Mouse (Mus musculus) CH12.LX (cell line): Measurements from ENCODE around the gene Pawr. TPM values are rescaled to one million over a fixed set of nuclear protein-coding genes. Genes with fewer than 3 reads are reported as not detected.

Experiments used
- DNase-seq: peaks from one replicate; pipeline ENCODE4 v3.0.0-alpha.2; 2013; ENCODE audit errors: extremely low read depth
- H3K27ac ChIP-seq: 2 replicates; pipeline ENCODE4 v1.5.1; 2012; ENCODE audit warnings: low read depth, mild to moderate bottlenecking, control low read depth, moderate library complexity; ENCODE audit not compliant: insufficient read depth
- H3K27me3 ChIP-seq: replicated peaks from 2 replicates; pipeline ENCODE3; 2012; ENCODE audit warnings: inconsistent platforms
- H3K36me3 ChIP-seq, 2 experiments: replicated peaks in 1 of 2; 2 replicates each; pipeline versions ENCODE3 to v1.6.1; 2012; ENCODE audit warnings: inconsistent platforms in 1 of 2, low read length in 1 of 2, mild to moderate bottlenecking in 1 of 2, mixed read lengths in 1 of 2, moderate library complexity in 1 of 2; ENCODE audit not compliant: control insufficient read depth in 1 of 2, insufficient read depth in 1 of 2
- H3K4me1 ChIP-seq, 2 experiments: 2 replicates each; pipeline ENCODE4 v1.6.1; 2012; ENCODE audit warnings: inconsistent platforms in 1 of 2, moderate library complexity in 1 of 2; ENCODE audit not compliant: insufficient read depth in 2 of 2, control insufficient read depth in 1 of 2
- H3K4me2 ChIP-seq: 2 replicates; pipeline ENCODE4 v1.6.1; 2012; ENCODE audit warnings: low read depth, mild to moderate bottlenecking, control low read depth; ENCODE audit not compliant: poor library complexity, insufficient read depth, severe bottlenecking
- H3K4me3 ChIP-seq, 3 experiments: fragments of 150-350 bp in 1 of 3; sonication (generic) in 1 of 3; replicated peaks in 1 of 3; 2 replicates each; pipeline versions ENCODE3 to v1.5.1; 2011 to 2012; ENCODE audit warnings: low read depth in 2 of 3, low read length in 2 of 3, mild to moderate bottlenecking in 2 of 3, moderate library complexity in 2 of 3, control low read depth in 1 of 3, improper control_type of control experiment in 1 of 3, inconsistent platforms in 1 of 3, mixed read lengths in 1 of 3; ENCODE audit not compliant: poor library complexity in 1 of 3
- H3K79me2 ChIP-seq: replicated peaks from 2 replicates; pipeline ENCODE4 v1.6.1; 2012; ENCODE audit warnings: mild to moderate bottlenecking, moderate library complexity; ENCODE audit not compliant: control insufficient read depth, poor library complexity, insufficient read depth, severe bottlenecking; ENCODE audit errors: extremely low read depth
- H3K9ac ChIP-seq: 2 replicates; pipeline ENCODE4 v1.6.1; 2012; ENCODE audit warnings: low read depth, mild to moderate bottlenecking, control low read depth, moderate library complexity; ENCODE audit not compliant: insufficient read depth
- H3K9me3 ChIP-seq: replicated peaks from 2 replicates; pipeline ENCODE3; 2012; ENCODE audit warnings: low read length, inconsistent platforms, mixed read lengths
- CHD2 ChIP-seq: IDR thresholded peaks from 2 replicates; pipeline ENCODE4 v1.6.1; 2011; ENCODE audit warnings: low read length, improper control_type of control experiment
- E2F4 ChIP-seq: IDR thresholded peaks from 2 replicates; pipeline ENCODE4 v1.6.1; 2011; ENCODE audit warnings: low read depth, low read length, improper control_type of control experiment; ENCODE audit not compliant: insufficient replicate concordance
- ELF1 ChIP-seq: IDR thresholded peaks from 2 replicates; pipeline ENCODE4 v1.6.1; 2014; ENCODE audit warnings: low read depth, mild to moderate bottlenecking, inconsistent platforms, low read length, improper control_type of control experiment
- EP300 ChIP-seq: IDR thresholded peaks from 2 replicates; pipeline ENCODE4 v1.6.1; 2011; ENCODE audit warnings: low read length, improper control_type of control experiment
- ETS1 ChIP-seq: conservative IDR thresholded peaks from 2 replicates; pipeline ENCODE4 v1.6.1; 2012; ENCODE audit warnings: low read depth, mild to moderate bottlenecking, inconsistent platforms, low read length, improper control_type of control experiment, moderate library complexity
- GABPA ChIP-seq: IDR thresholded peaks from 2 replicates; pipeline ENCODE4 v1.6.1; 2012; ENCODE audit warnings: low read depth, low read length, improper control_type of control experiment, inconsistent platforms; ENCODE audit not compliant: insufficient replicate concordance
- IRF4 ChIP-seq: IDR thresholded peaks from 2 replicates; pipeline ENCODE4 v1.6.1; 2014; ENCODE audit warnings: low read depth, mild to moderate bottlenecking, inconsistent platforms, low read length, improper control_type of control experiment
- JUND ChIP-seq: conservative IDR thresholded peaks from 2 replicates; pipeline ENCODE4 v1.6.1; 2011; ENCODE audit warnings: low read depth, low read length, improper control_type of control experiment
- KAT2A ChIP-seq: IDR thresholded peaks from 2 replicates; pipeline ENCODE4 v1.6.1; 2012; ENCODE audit warnings: low read length, improper control_type of control experiment, inconsistent platforms; ENCODE audit not compliant: insufficient replicate concordance
- MAX ChIP-seq: IDR thresholded peaks from 2 replicates; pipeline ENCODE4 v1.6.1; 2011; ENCODE audit warnings: low read length, improper control_type of control experiment
- MAZ ChIP-seq: IDR thresholded peaks from 2 replicates; pipeline ENCODE4 v1.6.1; 2012; ENCODE audit warnings: low read depth, mild to moderate bottlenecking, inconsistent platforms, low read length, improper control_type of control experiment, moderate library complexity
- MEF2A ChIP-seq: IDR thresholded peaks from 2 replicates; pipeline ENCODE4 v1.6.1; 2014; ENCODE audit warnings: low read depth, mild to moderate bottlenecking, inconsistent platforms, low read length, improper control_type of control experiment, borderline replicate concordance
- MXI1 ChIP-seq: IDR thresholded peaks from 2 replicates; pipeline ENCODE4 v1.6.1; 2011; ENCODE audit warnings: mild to moderate bottlenecking, low read depth, low read length, improper control_type of control experiment
- NELFE ChIP-seq: IDR thresholded peaks from 2 replicates; pipeline ENCODE4 v1.6.1; 2011; ENCODE audit warnings: low read depth, low read length, improper control_type of control experiment
- NRF1 ChIP-seq: IDR thresholded peaks from 2 replicates; pipeline ENCODE4 v1.6.1; 2014; ENCODE audit warnings: low read depth, mild to moderate bottlenecking, inconsistent platforms, low read length, improper control_type of control experiment, moderate library complexity
- PAX5 ChIP-seq: IDR thresholded peaks from 2 replicates; pipeline ENCODE4 v1.6.1; 2012; ENCODE audit warnings: low read length, inconsistent platforms, mixed read lengths
- POLR2A ChIP-seq: IDR thresholded peaks from 2 replicates; pipeline ENCODE4 v1.6.1; 2011; ENCODE audit warnings: low read depth, mild to moderate bottlenecking, improper control_type of control experiment, low read length
- POLR2AphosphoS2 ChIP-seq: IDR thresholded peaks from 2 replicates; pipeline ENCODE4 v1.6.1; 2011; ENCODE audit warnings: low read depth, low read length, improper control_type of control experiment
- RCOR1 ChIP-seq: conservative IDR thresholded peaks from 2 replicates; pipeline ENCODE4 v1.6.1; 2012; ENCODE audit warnings: low read depth, mild to moderate bottlenecking, inconsistent platforms, low read length, improper control_type of control experiment
- SMC3 ChIP-seq: IDR thresholded peaks from 2 replicates; pipeline ENCODE4 v1.6.1; 2011; ENCODE audit warnings: low read depth, low read length, improper control_type of control experiment
- UBTF ChIP-seq: IDR thresholded peaks from 2 replicates; pipeline ENCODE4 v1.6.1; 2012; ENCODE audit warnings: low read depth, mild to moderate bottlenecking, inconsistent platforms, low read length, improper control_type of control experiment, moderate library complexity
- USF2 ChIP-seq: conservative IDR thresholded peaks from 2 replicates; pipeline ENCODE4 v1.6.1; 2011; ENCODE audit warnings: low read depth, low read length, improper control_type of control experiment
- ZMIZ1 ChIP-seq: IDR thresholded peaks from 2 replicates; pipeline ENCODE4 v1.6.1; 2012; ENCODE audit warnings: low read depth, mild to moderate bottlenecking, inconsistent platforms, low read length, improper control_type of control experiment
- dilution Hi-C: fragments of 300-500 bp; cut with MboI; formaldehyde crosslinking; loops from 2 replicates; pipeline ENCODE4 v1.14.3; 2020; ENCODE audit warnings: low sequenced_read_pairs; ENCODE audit not compliant: extremely low pct_unique_long_range_greater_than_20kb, extremely low pct_ligation_motif_present
- in situ Hi-C: fragments of 300-500 bp; cut with MboI; formaldehyde crosslinking; loops from 3 replicates; pipeline ENCODE4 v1.14.3; 2019; ENCODE audit warnings: low sequenced_read_pairs, low pct_ligation_motif_present, low pct_unique_long_range_greater_than_20kb, mixed read lengths
- polyA plus RNA-seq: library from polyadenylated mRNA; unstranded; fragments of >175 nt; gene quantifications from 2 replicates; pipeline ENCODE4 v1.2.1, GENCODE M21; 2012; ENCODE audit warnings: low read depth; ENCODE audit not compliant: insufficient read length
- total RNA-seq, 2 experiments: library from RNA; depleted of rRNA; stranded (reverse); fragments of 300-350 nt in 1 of 2; fragments of >200 nt in 1 of 2; gene quantifications; 2 replicates each; pipeline ENCODE4 v1.2.3; 2012 to 2014

Pawr gene
- total and polyA plus RNA-seq, 3 experiments: not detected

GRCm38 (mm10) chr10:108389927-108390287 is 58.0 kb downstream of the Pawr start:
- H3K27ac ChIP-seq: no peak overlapping the region
- H3K79me2 ChIP-seq: no peaks in the 10 kb centered on the region
- no peak for DNase-seq
- H3K4me1 ChIP-seq: no peaks in the 10 kb centered on the region
- no peaks in the 10 kb centered on the region for H3K36me3 ChIP-seq
- no peaks in the 10 kb centered on the region for H3K9me3 ChIP-seq
- no peaks in the 10 kb centered on the region for H3K27me3 ChIP-seq
- in situ Hi-C loops: no loop called here
- dilution Hi-C loops: no loop called here
- H3K9ac ChIP-seq: no peak overlapping the region
- H3K4me2 ChIP-seq: no peak overlapping the region
- H3K4me3 ChIP-seq: no peak overlapping the region
- TF ChIP-seq MAZ (no peak), PAX5 (no peak), RCOR1 (no peak), UBTF (no peak), NELFE (no peak), ELF1 (no peak), MAX (no peak), POLR2AphosphoS2 (no peak), E2F4 (no peak), NRF1 (no peak), CHD2 (no peak), POLR2A (no peak), ETS1 (no peak), SMC3 (no peak), MXI1 (no peak), IRF4 (no peak), KAT2A (no peak), ZMIZ1 (no peak), EP300 (no peak), GABPA (no peak)

GRCm38 (mm10) chr10:108391370-108391902 is 59.5 kb downstream of the Pawr start:
- no peaks in the 10 kb centered on the region for H3K4me1 ChIP-seq
- no peaks in the 10 kb centered on the region for H3K36me3 ChIP-seq
- no peaks in the 10 kb centered on the region for H3K79me2 ChIP-seq
- dilution Hi-C loops: no loop called here
- in situ Hi-C loops: no loop called here
- no peak for DNase-seq
- H3K9me3 ChIP-seq: no peaks in the 10 kb centered on the region
- TF ChIP-seq USF2 (no peak), GABPA (no peak), UBTF (no peak), JUND (no peak), MEF2A (no peak), MAZ (no peak)
- TF ChIP-seq, all 38 proteins: peak for 0
- Histone ChIP-seq H3K4me3 (no peak overlapping the region), H3K27ac (no peak overlapping the region), H3K9ac (no peak overlapping the region), H3K4me2 (no peak overlapping the region), H3K27me3 (no peaks in the 10 kb centered on the region)
